Mouse (Mus musculus): ENCODE results near the gene Rdm1. TPM values are rescaled to one million over a fixed set of nuclear protein-coding genes. Genes with fewer than 3 reads are reported as not detected.
A peak's percentile ranks its signal among the peaks of the same experiment; 100 is the strongest.
"Not testable (repeated sequence)": the region's sequence is repeated elsewhere in the genome, so short reads cannot be mapped to it uniquely, and the experiment has no call there.

Rdm1 gene
- polyA plus RNA-seq (2015; fragmentation: Nextera tagmentation; extraction: Ambion mirVana) = 55.5 and 63.7 TPM in 2 replicates

DNA sequence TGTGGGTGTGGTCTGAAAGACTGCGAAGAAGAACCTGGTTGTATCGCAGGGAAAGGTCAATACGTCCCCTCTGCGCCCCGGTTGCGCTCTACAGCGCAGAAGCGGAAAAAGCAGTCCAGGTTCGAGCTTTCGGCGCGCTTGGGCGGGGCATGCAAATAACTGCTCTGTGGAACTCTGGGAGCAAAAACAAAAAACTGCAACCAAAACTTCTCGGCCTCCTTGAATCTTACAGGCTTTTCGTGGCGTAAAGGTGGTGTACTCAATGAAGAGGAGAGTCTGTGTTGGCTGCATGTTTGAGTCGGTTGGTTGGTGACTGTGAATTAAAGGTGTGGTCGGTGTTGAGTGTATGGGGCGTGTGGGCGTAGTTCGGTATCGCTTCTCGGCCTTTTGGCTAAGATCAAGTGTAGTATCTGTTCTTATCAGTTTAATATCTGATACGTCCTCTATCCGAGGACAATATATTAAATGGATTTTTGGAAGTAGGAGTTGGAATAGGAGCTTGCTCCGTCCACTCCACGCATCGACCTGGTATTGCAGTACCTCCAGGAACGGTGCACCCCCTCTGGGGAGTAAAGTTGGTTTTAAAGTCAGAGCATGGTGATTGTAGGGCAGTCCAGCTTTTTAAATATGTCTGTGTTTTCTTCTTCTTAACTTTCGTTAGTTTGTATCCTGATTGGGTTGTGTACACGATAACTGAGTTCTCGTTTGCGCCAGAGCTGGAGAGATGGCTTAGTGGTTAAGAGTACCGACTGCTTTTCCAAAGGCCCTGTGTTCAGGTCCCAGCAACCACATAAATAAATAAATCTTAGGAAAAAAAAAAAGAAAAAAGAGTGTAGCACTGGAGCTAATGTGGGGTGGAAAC, at the start of gene Rdm1:
Rdm1 (plus strand) TSS at position 201 of the 862 bp plus-strand sequence.
- H3K36me3 ChIP-seq = peaks cover 5% of the 10 kb centered on the region
- no peaks in the 10 kb centered on the region for H3K9me3 ChIP-seq
- whole genome bisulfite sequencing = under 1% methylated on average over 34 of the region's 34 CpGs
- H3K27ac ChIP-seq = peak within 1 kb of the TSS; percentile 100
- H3K4me2 ChIP-seq = peak within 1 kb of the TSS; percentile 75
- peak; percentile 85 for ATAC-seq (ENCODE audit: insufficient number of reproducible peaks, insufficient read depth, low FRiP score, low TSS enrichment, low read depth)
- peaks cover 4% of the 10 kb centered on the region; the same call in 1 of the 2 replicates for H3K4me1 ChIP-seq
- peak within 1 kb of the TSS; percentile 55 for H3K4me3 ChIP-seq
- no peaks in the 10 kb centered on the region for H3K27me3 ChIP-seq
- peak within 1 kb of the TSS; percentile 83 for H3K9ac ChIP-seq

GRCm38 (mm10) chr11:101581081-101581764, 45.8 kb upstream of the Rdm1 start:
- H3K4me1 ChIP-seq = peaks cover 8% of the 10 kb centered on the region
- no peak overlapping the region for H3K4me3 ChIP-seq
- no peak overlapping the region for H3K27ac ChIP-seq
- WGBS = 70% methylated on average over 6 of the region's 6 CpGs
- H3K9ac ChIP-seq = no peak overlapping the region
- H3K36me3 ChIP-seq = peaks cover 50% of the 10 kb centered on the region
- no peak for ATAC-seq (ENCODE audit: insufficient number of reproducible peaks, insufficient read depth, low FRiP score, low TSS enrichment, low read depth)
- H3K4me2 ChIP-seq = no peak overlapping the region
- no peaks in the 10 kb centered on the region for H3K9me3 ChIP-seq
- no peaks in the 10 kb centered on the region for H3K27me3 ChIP-seq

- Histone ChIP-seq H3K9ac (peak within 1 kb of the TSS; percentile 70), H3K27ac (0 out of 2 replicates have a peak within 1 kb of the TSS, but pooled peaks have one; percentile 7), H3K4me1 (peaks cover 8% of the 10 kb centered on the region), H3K9me3 (no peaks in the 10 kb centered on the region), H3K27me3 (no peaks in the 10 kb centered on the region), H3K4me3 (peak within 1 kb of the TSS; percentile 43), H3K36me3 (peaks cover 42% of the 10 kb centered on the region), H3K4me2 (peak within 1 kb of the TSS; percentile 60)
- WGBS = 19% methylated on average over 30 of the region's 31 CpGs
- no peak for ATAC-seq (ENCODE audit: insufficient number of reproducible peaks, insufficient read depth, low FRiP score, low TSS enrichment, low read depth)
Observed at GRCm38 (mm10) chr11:101582054-101583035, 44.6 kb upstream of the Rdm1 start, which contains the start of gene Tmem106a. TSS of gene Tmem106a (plus strand) at chr11:101582242.

DNA sequence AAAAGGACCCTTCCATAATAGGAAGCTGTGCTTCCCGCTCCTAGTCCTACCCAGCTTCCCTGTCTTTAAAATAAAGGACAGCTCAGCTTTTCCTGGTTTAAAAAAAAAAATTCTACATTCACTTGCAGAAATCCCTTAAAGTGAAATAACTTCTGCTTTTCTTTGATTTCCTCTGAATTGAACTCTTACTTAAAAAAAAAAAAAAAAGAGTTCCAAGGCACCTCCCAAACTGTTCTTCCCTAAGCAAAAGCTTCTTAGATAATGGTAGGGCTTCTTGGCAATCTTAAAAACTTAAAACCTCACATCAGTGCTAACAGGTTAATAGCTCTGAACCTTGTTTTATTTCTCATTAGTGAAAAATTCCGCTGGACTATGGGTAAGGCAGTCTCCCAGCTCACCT, 43.8 kb upstream of the Rdm1 start:
- no peak overlapping the region for H3K4me2 ChIP-seq
- H3K9me3 ChIP-seq = no peaks in the 10 kb centered on the region
- no peak overlapping the region for H3K27ac ChIP-seq
- WGBS = 90% methylated on average over 2 of the region's 2 CpGs
- ATAC-seq (ENCODE audit: insufficient number of reproducible peaks, insufficient read depth, low FRiP score, low TSS enrichment, low read depth) = no peak
- H3K4me1 ChIP-seq = peaks cover 8% of the 10 kb centered on the region
- no peak overlapping the region for H3K9ac ChIP-seq
- peaks cover 33% of the 10 kb centered on the region for H3K36me3 ChIP-seq
- no peak overlapping the region for H3K4me3 ChIP-seq
- no peaks in the 10 kb centered on the region for H3K27me3 ChIP-seq

DNA sequence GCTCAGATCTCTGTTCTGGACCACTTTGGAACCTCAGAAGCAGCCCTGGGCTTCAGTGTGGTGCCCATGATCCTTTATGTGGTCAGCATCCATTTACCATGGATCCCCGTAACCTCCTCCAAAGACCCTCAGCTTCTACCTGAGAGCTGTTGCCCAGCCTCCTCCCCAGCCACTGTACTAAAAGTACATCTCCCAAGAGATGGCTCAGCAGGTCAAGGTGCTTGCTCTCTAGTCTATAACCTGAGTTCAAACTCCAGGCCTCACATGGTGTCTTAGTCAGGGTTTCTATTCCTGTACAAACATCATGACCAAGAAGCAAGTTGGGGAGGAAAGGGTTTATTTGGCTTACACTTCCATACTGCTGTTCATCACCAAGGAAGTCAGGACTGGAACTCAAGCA, 42.0 kb upstream of the Rdm1 start:
- H3K36me3 ChIP-seq = peaks cover 18% of the 10 kb centered on the region
- H3K27me3 ChIP-seq; H3K9me3 ChIP-seq; H3K9ac ChIP-seq; ATAC-seq (ENCODE audit: insufficient number of reproducible peaks, insufficient read depth, low FRiP score, low TSS enrichment, low read depth); H3K4me3 ChIP-seq; H3K4me2 ChIP-seq; H3K4me1 ChIP-seq; H3K27ac ChIP-seq: not testable (repeated sequence)
- 100% methylated on average over 1 of the region's 1 CpGs for WGBS

GRCm38 (mm10) chr11:101585805-101586204, 41.2 kb upstream of the Rdm1 start:
- no peak overlapping the region for H3K9ac ChIP-seq
- peaks cover 8% of the 10 kb centered on the region for H3K4me1 ChIP-seq
- no peaks in the 10 kb centered on the region for H3K27me3 ChIP-seq
- H3K4me2 ChIP-seq = no peak overlapping the region
- H3K4me3 ChIP-seq = no peak overlapping the region
- no peak overlapping the region for H3K27ac ChIP-seq
- no peak for ATAC-seq (ENCODE audit: insufficient number of reproducible peaks, insufficient read depth, low FRiP score, low TSS enrichment, low read depth)
- no peaks in the 10 kb centered on the region for H3K9me3 ChIP-seq
- 81% methylated on average over 4 of the region's 4 CpGs for WGBS
- peaks cover 11% of the 10 kb centered on the region for H3K36me3 ChIP-seq

DNA sequence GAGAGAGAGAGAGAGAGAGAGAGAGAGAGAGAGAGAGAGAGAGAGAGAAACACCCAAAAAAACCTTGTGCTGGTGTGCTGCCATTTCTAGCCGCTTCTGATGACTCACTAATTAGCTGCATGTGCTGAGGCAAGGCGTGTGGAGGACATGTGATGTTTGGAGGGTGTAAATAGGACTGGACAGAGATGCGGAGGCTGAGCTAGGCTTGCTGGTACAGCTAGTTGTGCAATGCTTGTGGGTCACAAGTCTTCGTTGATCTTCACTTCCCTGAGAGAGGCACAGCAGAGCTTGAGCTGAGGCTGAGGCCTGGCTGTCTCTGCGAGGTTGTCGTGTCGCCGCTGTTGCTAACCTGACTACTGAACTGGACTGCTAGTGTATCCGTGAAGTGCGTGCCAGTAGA, 39.3 kb upstream of the Rdm1 start:
- Histone ChIP-seq H3K36me3 (0 out of 2 replicates have a peak, but pooled peaks cover 4% of the 10 kb centered on the region), H3K27me3 (no peaks in the 10 kb centered on the region), H3K9me3 (no peaks in the 10 kb centered on the region), H3K4me3 (no peak overlapping the region), H3K4me2 (no peak overlapping the region), H3K27ac (no peak overlapping the region), H3K9ac (no peak overlapping the region), H3K4me1 (no peaks in the 10 kb centered on the region)
- WGBS = 85% methylated on average over 10 of the region's 10 CpGs
- no peak for ATAC-seq (ENCODE audit: insufficient number of reproducible peaks, insufficient read depth, low FRiP score, low TSS enrichment, low read depth)

- Histone ChIP-seq H3K27me3 (no peaks in the 10 kb centered on the region), H3K27ac (no peak overlapping the region), H3K4me2 (no peak overlapping the region), H3K9me3 (no peaks in the 10 kb centered on the region), H3K36me3 (0 out of 2 replicates have a peak, but pooled peaks cover 4% of the 10 kb centered on the region), H3K4me3 (no peak overlapping the region), H3K4me1 (no peaks in the 10 kb centered on the region), H3K9ac (no peak overlapping the region)
- 93% methylated on average over 7 of the region's 7 CpGs for WGBS
- ATAC-seq (ENCODE audit: insufficient number of reproducible peaks, insufficient read depth, low FRiP score, low TSS enrichment, low read depth) = no peak
Observed at GRCm38 (mm10) chr11:101588868-101589267, 38.1 kb upstream of the Rdm1 start.

DNA sequence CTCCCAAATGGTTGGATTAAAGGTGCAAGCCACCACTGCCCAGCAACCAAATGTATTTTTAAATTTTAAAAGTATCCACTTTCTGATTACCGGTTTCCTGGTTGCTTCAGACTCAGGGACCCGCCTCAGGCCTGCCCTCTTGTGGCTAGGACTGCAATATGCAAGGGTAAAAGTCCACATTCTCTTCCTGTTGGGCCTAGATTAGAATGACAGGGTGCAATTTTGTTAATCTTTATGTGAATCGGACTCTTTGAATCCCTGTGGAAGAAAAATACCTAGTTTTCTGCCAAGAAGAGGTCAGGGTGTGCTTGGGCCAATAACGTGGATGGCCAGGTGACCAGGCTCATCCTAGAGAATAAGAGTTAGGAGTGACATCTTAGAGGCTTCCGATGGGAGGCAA, 37.6 kb upstream of the Rdm1 start:
- no peaks in the 10 kb centered on the region for H3K9me3 ChIP-seq
- WGBS = 27% methylated on average over 5 of the region's 5 CpGs
- no peak overlapping the region for H3K9ac ChIP-seq
- no peak overlapping the region for H3K4me3 ChIP-seq
- 0 out of 2 replicates have a peak, but pooled peaks cover 4% of the 10 kb centered on the region for H3K36me3 ChIP-seq
- H3K27me3 ChIP-seq = no peaks in the 10 kb centered on the region
- no peaks in the 10 kb centered on the region for H3K4me1 ChIP-seq
- no peak for ATAC-seq (ENCODE audit: insufficient number of reproducible peaks, insufficient read depth, low FRiP score, low TSS enrichment, low read depth)
- H3K4me2 ChIP-seq = no peak overlapping the region
- H3K27ac ChIP-seq = no peak overlapping the region

GRCm38 (mm10) chr11:101589989-101590624, 36.9 kb upstream of the Rdm1 start:
- Histone ChIP-seq H3K9ac (no peak overlapping the region), H3K4me3 (no peak overlapping the region), H3K36me3 (0 out of 2 replicates have a peak, but pooled peaks cover 4% of the 10 kb centered on the region), H3K4me1 (no peaks in the 10 kb centered on the region), H3K27ac (no peak overlapping the region), H3K27me3 (no peaks in the 10 kb centered on the region), H3K9me3 (no peaks in the 10 kb centered on the region), H3K4me2 (no peak overlapping the region)
- ATAC-seq (ENCODE audit: insufficient number of reproducible peaks, insufficient read depth, low FRiP score, low TSS enrichment, low read depth) = no peak
- WGBS = 72% methylated on average over 12 of the region's 12 CpGs
